Mouse (Mus musculus): ENCODE data around the gene Vasp. TPM values are rescaled to one million over a fixed set of nuclear protein-coding genes. Genes with fewer than 3 reads are reported as not detected.
A peak's percentile ranks its signal among the peaks of the same experiment; 100 is the strongest.

The Vasp gene
- polyA plus RNA-seq, 1 experiment = 325 TPM

DNA sequence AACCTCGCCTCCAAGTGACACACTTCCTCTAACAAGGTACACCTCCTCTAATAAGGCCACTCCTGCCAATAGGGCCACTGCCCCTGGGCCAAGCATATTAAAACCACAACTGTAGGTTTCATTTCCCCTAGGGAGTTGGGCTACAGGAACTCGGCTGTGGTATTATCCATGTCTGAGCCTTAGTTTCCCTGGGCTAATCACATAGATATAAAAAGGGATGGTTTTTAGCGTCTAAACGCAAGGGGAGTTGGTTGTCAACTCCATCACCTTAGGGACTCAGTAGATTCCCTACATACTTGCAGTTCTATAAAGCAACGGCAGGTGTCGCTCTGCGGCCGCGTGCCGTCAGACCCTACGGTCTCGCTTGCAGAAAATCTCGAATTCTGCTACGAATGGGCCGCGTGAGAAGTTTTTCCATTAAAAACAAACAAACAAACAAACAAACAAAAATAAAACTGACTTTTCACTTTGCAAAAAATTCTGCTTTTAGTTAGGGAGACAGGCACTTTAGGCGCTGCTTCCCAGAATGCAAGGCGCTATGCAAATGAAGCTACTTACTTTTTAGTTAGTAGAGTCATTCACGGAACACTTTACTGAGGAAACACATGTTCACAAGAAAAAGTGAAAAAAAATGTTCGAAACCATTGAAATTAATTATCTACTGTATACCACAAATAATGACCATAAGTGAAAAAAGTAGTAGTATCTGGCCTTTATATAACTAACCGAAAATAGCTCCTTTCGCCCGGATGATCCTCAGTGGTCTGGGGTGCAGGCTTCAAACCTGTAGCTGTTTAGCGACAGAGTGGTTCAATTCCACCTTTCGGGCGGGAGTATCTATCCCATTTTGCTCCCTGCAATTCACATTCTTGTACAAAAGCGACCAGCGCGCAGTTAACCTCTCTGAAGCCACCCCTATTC, 29.1 kb upstream of the Vasp start:
- WGBS = under 1% methylated on average over 29 of the region's 29 CpGs
- peak; percentile 80 for DNase-seq
- peak; percentile 91; the same call in 1 of the 2 replicates for TF ChIP-seq CTCF (IDR thresholded peaks at IDR 0.05; ENCODE audit: borderline replicate concordance, control insufficient read depth, extremely low read depth, insufficient read depth, low read length, poor library complexity)
- no peak for TF ChIP-seq POLR2A (IDR thresholded peaks at IDR 0.05; ENCODE audit: control insufficient read depth, extremely low read depth, insufficient read depth, low read length, poor library complexity)
- Histone ChIP-seq H3K27me3 (ENCODE audit: control insufficient read depth, insufficient read depth, low read length) (peaks cover 21% of the 10 kb centered on the region), H3K27ac (ENCODE audit: control insufficient read depth, insufficient read depth, low read length) (no peak overlapping the region), H3K36me3 (ENCODE audit: control insufficient read depth, insufficient read depth, low read length) (no peaks in the 10 kb centered on the region), H3K4me3 (ENCODE audit: control insufficient read depth, insufficient read depth, low read length) (peak overlapping the region; percentile 36), H3K4me1 (replicated peaks; ENCODE audit: control insufficient read depth, insufficient read depth, low read length) (peaks cover 12% of the 10 kb centered on the region)

GRCm38 (mm10) chr7:19299194-19299593, 27.6 kb upstream of the Vasp start:
- H3K4me1 ChIP-seq (replicated peaks; ENCODE audit: control insufficient read depth, insufficient read depth, low read length) = peaks cover 9% of the 10 kb centered on the region
- TF ChIP-seq POLR2A (IDR thresholded peaks at IDR 0.05; ENCODE audit: control insufficient read depth, extremely low read depth, insufficient read depth, low read length, poor library complexity) (no peak), CTCF (IDR thresholded peaks at IDR 0.05; ENCODE audit: borderline replicate concordance, control insufficient read depth, extremely low read depth, insufficient read depth, low read length, poor library complexity) (no peak)
- WGBS = 22% methylated on average over 3 of the region's 3 CpGs

GRCm38 (mm10) chr7:19297794-19298193, 26.2 kb upstream of the Vasp start:
- WGBS = 93% methylated on average over 5 of the region's 5 CpGs
- Histone ChIP-seq H3K27me3 (ENCODE audit: control insufficient read depth, insufficient read depth, low read length) (peaks cover 7% of the 10 kb centered on the region; the same call in 1 of the 2 replicates), H3K4me1 (replicated peaks; ENCODE audit: control insufficient read depth, insufficient read depth, low read length) (peaks cover 3% of the 10 kb centered on the region), H3K4me3 (ENCODE audit: control insufficient read depth, insufficient read depth, low read length) (no peak overlapping the region), H3K36me3 (ENCODE audit: control insufficient read depth, insufficient read depth, low read length) (no peaks in the 10 kb centered on the region), H3K27ac (ENCODE audit: control insufficient read depth, insufficient read depth, low read length) (no peak overlapping the region)
- TF ChIP-seq POLR2A (IDR thresholded peaks at IDR 0.05; ENCODE audit: control insufficient read depth, extremely low read depth, insufficient read depth, low read length, poor library complexity) (no peak), CTCF (IDR thresholded peaks at IDR 0.05; ENCODE audit: borderline replicate concordance, control insufficient read depth, extremely low read depth, insufficient read depth, low read length, poor library complexity) (no peak)
- no peak for DNase-seq

More at GRCm38 (mm10) chr7:19299194-19299593, 27.6 kb upstream of the Vasp start:
- Histone ChIP-seq H3K4me3 (ENCODE audit: control insufficient read depth, insufficient read depth, low read length) (no peak overlapping the region), H3K27me3 (ENCODE audit: control insufficient read depth, insufficient read depth, low read length) (peaks cover 11% of the 10 kb centered on the region), H3K27ac (ENCODE audit: control insufficient read depth, insufficient read depth, low read length) (no peak overlapping the region), H3K36me3 (ENCODE audit: control insufficient read depth, insufficient read depth, low read length) (no peaks in the 10 kb centered on the region)
- DNase-seq = no peak

GRCm38 (mm10) chr7:19297034-19297433, 25.4 kb upstream of the Vasp start:
- no peak for DNase-seq
- peaks cover 5% of the 10 kb centered on the region; the same call in 1 of the 2 replicates for H3K27me3 ChIP-seq (ENCODE audit: control insufficient read depth, insufficient read depth, low read length)
- no peak overlapping the region for H3K4me3 ChIP-seq (ENCODE audit: control insufficient read depth, insufficient read depth, low read length)
- no peaks in the 10 kb centered on the region for H3K36me3 ChIP-seq (ENCODE audit: control insufficient read depth, insufficient read depth, low read length)
- no peak overlapping the region for H3K27ac ChIP-seq (ENCODE audit: control insufficient read depth, insufficient read depth, low read length)
- TF ChIP-seq CTCF (IDR thresholded peaks at IDR 0.05; ENCODE audit: borderline replicate concordance, control insufficient read depth, extremely low read depth, insufficient read depth, low read length, poor library complexity) = no peak
- TF ChIP-seq POLR2A (IDR thresholded peaks at IDR 0.05; ENCODE audit: control insufficient read depth, extremely low read depth, insufficient read depth, low read length, poor library complexity) = no peak
- 95% methylated on average over 6 of the region's 6 CpGs for WGBS
- peaks cover 3% of the 10 kb centered on the region for H3K4me1 ChIP-seq (replicated peaks; ENCODE audit: control insufficient read depth, insufficient read depth, low read length)

GRCm38 (mm10) chr7:19295503-19296185, 24.0 kb upstream of the Vasp start:
- Histone ChIP-seq H3K27me3 (ENCODE audit: control insufficient read depth, insufficient read depth, low read length) (no peaks in the 10 kb centered on the region), H3K36me3 (ENCODE audit: control insufficient read depth, insufficient read depth, low read length) (no peaks in the 10 kb centered on the region), H3K4me3 (ENCODE audit: control insufficient read depth, insufficient read depth, low read length) (peak overlapping the region; percentile 97), H3K4me1 (replicated peaks; ENCODE audit: control insufficient read depth, insufficient read depth, low read length) (peaks cover 12% of the 10 kb centered on the region), H3K27ac (ENCODE audit: control insufficient read depth, insufficient read depth, low read length) (no peak overlapping the region)
- TF ChIP-seq CTCF (IDR thresholded peaks at IDR 0.05; ENCODE audit: borderline replicate concordance, control insufficient read depth, extremely low read depth, insufficient read depth, low read length, poor library complexity) = peak; percentile 95
- TF ChIP-seq POLR2A (IDR thresholded peaks at IDR 0.05; ENCODE audit: control insufficient read depth, extremely low read depth, insufficient read depth, low read length, poor library complexity) = 0 out of 2 replicates have a peak, but pooled peaks have one; percentile 26
- WGBS = 7% methylated on average over 21 of the region's 22 CpGs
- peak; percentile 97 for DNase-seq

- no peak overlapping the region for H3K27ac ChIP-seq (ENCODE audit: control insufficient read depth, insufficient read depth, low read length)
- TF ChIP-seq POLR2A (IDR thresholded peaks at IDR 0.05; ENCODE audit: control insufficient read depth, extremely low read depth, insufficient read depth, low read length, poor library complexity) (no peak), CTCF (IDR thresholded peaks at IDR 0.05; ENCODE audit: borderline replicate concordance, control insufficient read depth, extremely low read depth, insufficient read depth, low read length, poor library complexity) (no peak)
- DNase-seq = no peak
- 24% methylated on average over 20 of the region's 20 CpGs for WGBS
- peaks cover 12% of the 10 kb centered on the region for H3K4me1 ChIP-seq (replicated peaks; ENCODE audit: control insufficient read depth, insufficient read depth, low read length)
- no peaks in the 10 kb centered on the region for H3K36me3 ChIP-seq (ENCODE audit: control insufficient read depth, insufficient read depth, low read length)
- no peak overlapping the region for H3K4me3 ChIP-seq (ENCODE audit: control insufficient read depth, insufficient read depth, low read length)
- no peaks in the 10 kb centered on the region; the same call in 1 of the 2 replicates for H3K27me3 ChIP-seq (ENCODE audit: control insufficient read depth, insufficient read depth, low read length)
Measured at GRCm38 (mm10) chr7:19290969-19291596, 19.5 kb upstream of the Vasp start.

All from thymus, adult 2 months (tissue).